Mouse (Mus musculus) intestine, postnatal 0 days (tissue): ENCODE data around the gene Pth2. TPM values are rescaled to one million over a fixed set of nuclear protein-coding genes. Genes with fewer than 3 reads are reported as not detected.

Experiments
- ATAC-seq: fragments of 200-750 bp; cut with Nextera tagmentation; 2 replicates; pipeline ENCODE4 v1.8.0; 2017; ENCODE audit warnings: mild to moderate bottlenecking, moderate TSS enrichment, moderate library complexity
- H3K27ac ChIP-seq: fragments of 300-500 bp; sonication (generic); 2 replicates; pipeline ENCODE4 v1.5.1; 2014; ENCODE audit warnings: mild to moderate bottlenecking, low read depth, low read length, moderate library complexity
- H3K27me3 ChIP-seq: fragments of 300-500 bp; sonication (generic); replicated peaks from 2 replicates; pipeline ENCODE4 v1.6.1; 2014; ENCODE audit warnings: low read length, mixed read lengths; ENCODE audit not compliant: control insufficient read depth, insufficient read depth
- H3K36me3 ChIP-seq: fragments of 300-500 bp; sonication (generic); 2 replicates; pipeline ENCODE4 v1.6.1; 2014; ENCODE audit warnings: mild to moderate bottlenecking, moderate library complexity; ENCODE audit not compliant: control insufficient read depth, insufficient read depth
- H3K4me1 ChIP-seq: fragments of 300-500 bp; sonication (generic); replicated peaks from 2 replicates; pipeline ENCODE4 v1.6.1; 2014; ENCODE audit warnings: antibody characterized with exemption, low read length, mixed read lengths; ENCODE audit not compliant: control insufficient read depth, insufficient read depth
- H3K4me2 ChIP-seq: fragments of 300-500 bp; sonication (generic); replicated peaks from 2 replicates; pipeline ENCODE4 v1.6.1; 2014; ENCODE audit warnings: low read depth, mild to moderate bottlenecking, moderate library complexity
- H3K4me3 ChIP-seq: fragments of 300-500 bp; sonication (generic); 2 replicates; pipeline ENCODE4 v1.5.1; 2014; ENCODE audit warnings: low read depth, low read length
- H3K9ac ChIP-seq: fragments of 300-500 bp; sonication (generic); 2 replicates; pipeline ENCODE4 v1.6.1; 2014; ENCODE audit warnings: mild to moderate bottlenecking, low read depth, low read length
- H3K9me3 ChIP-seq: fragments of 300-500 bp; sonication (generic); 2 replicates; pipeline ENCODE4 v1.6.1; 2016; ENCODE audit warnings: mixed run types; ENCODE audit not compliant: control insufficient read depth
- CTCF ChIP-seq: sonication (generic); IDR thresholded peaks from 2 replicates; pipeline ENCODE4 v1.5.1; 2016; ENCODE audit warnings: low read depth, mild to moderate bottlenecking, control low read depth, antibody characterized with exemption, moderate library complexity
- WGBS: fragments of 180-500 bp; shearing (Covaris S2); extraction: QIAGEN DNeasy Blood & Tissue Kit; methylation state at CpG from one replicate; pipeline ENCODE4 v1.1.7; 2014; 5-methylcytosine and 5-hydroxymethylcytosine counted together
- polyA plus RNA-seq: library from polyadenylated mRNA; unstranded; fragments of >200 nt; fragmentation: Nextera tagmentation; extraction: Ambion mirVana; gene quantifications from 2 replicates; pipeline ENCODE4 v1.2.1, GENCODE M21; 2015

The Pth2 gene
- polyA plus RNA-seq, 1 experiment from 2014 or later = not detected

- peaks cover 7% of the 10 kb centered on the region; the same call in 1 of the 2 replicates for H3K4me1 ChIP-seq
- H3K4me2 ChIP-seq = no peak overlapping the region
- peaks cover 1% of the 10 kb centered on the region; the same call in 1 of the 2 replicates for H3K27me3 ChIP-seq
- no peak overlapping the region for H3K9ac ChIP-seq
- no peak overlapping the region for H3K4me3 ChIP-seq
- no peak for TF ChIP-seq CTCF
- no peak for ATAC-seq
- H3K9me3 ChIP-seq = no peaks in the 10 kb centered on the region
- 88% methylated on average over 14 of the region's 14 CpGs for WGBS
- no peak overlapping the region for H3K27ac ChIP-seq
- H3K36me3 ChIP-seq = peaks cover 34% of the 10 kb centered on the region
These were observed 23.3 kb upstream of the Pth2 start for GRCm38 (mm10) chr7:45157459-45157858.

GRCm38 (mm10) chr7:45158991-45159390 lies 21.8 kb upstream of the Pth2 start:
- 90% methylated on average over 6 of the region's 6 CpGs for WGBS
- H3K9ac ChIP-seq = no peak overlapping the region
- no peak overlapping the region for H3K4me2 ChIP-seq
- no peak overlapping the region for H3K27ac ChIP-seq
- no peak overlapping the region for H3K4me3 ChIP-seq
- no peak for TF ChIP-seq CTCF
- H3K27me3 ChIP-seq = peaks cover 16% of the 10 kb centered on the region
- H3K9me3 ChIP-seq = no peaks in the 10 kb centered on the region
- ATAC-seq = no peak
- peaks cover 34% of the 10 kb centered on the region for H3K36me3 ChIP-seq
- peaks cover 7% of the 10 kb centered on the region; the same call in 1 of the 2 replicates for H3K4me1 ChIP-seq

- Histone ChIP-seq H3K4me3 (no peak overlapping the region), H3K9me3 (no peaks in the 10 kb centered on the region), H3K4me2 (no peak overlapping the region), H3K27ac (no peak overlapping the region), H3K4me1 (peaks cover 5% of the 10 kb centered on the region; the same call in 1 of the 2 replicates), H3K36me3 (peaks cover 34% of the 10 kb centered on the region), H3K9ac (no peak overlapping the region), H3K27me3 (peaks cover 30% of the 10 kb centered on the region)
- 89% methylated on average over 6 of the region's 6 CpGs for WGBS
- no peak for TF ChIP-seq CTCF
- ATAC-seq = no peak
These were observed 20.4 kb upstream of the Pth2 start for GRCm38 (mm10) chr7:45160316-45160800.

- no peak overlapping the region for H3K9ac ChIP-seq
- TF ChIP-seq CTCF = no peak
- no peak overlapping the region for H3K4me3 ChIP-seq
- H3K9me3 ChIP-seq = no peaks in the 10 kb centered on the region
- WGBS = 89% methylated on average over 3 of the region's 3 CpGs
- H3K4me1 ChIP-seq = peaks cover 5% of the 10 kb centered on the region; the same call in 1 of the 2 replicates
- H3K27ac ChIP-seq = no peak overlapping the region
- ATAC-seq = no peak
- peaks cover 35% of the 10 kb centered on the region for H3K27me3 ChIP-seq
- H3K4me2 ChIP-seq = no peak overlapping the region
- H3K36me3 ChIP-seq = peaks cover 34% of the 10 kb centered on the region
These were observed 19.9 kb upstream of the Pth2 start for GRCm38 (mm10) chr7:45160866-45161265.

- peak overlapping the region; percentile 71 for H3K4me2 ChIP-seq
- no peak overlapping the region for H3K27ac ChIP-seq
- H3K36me3 ChIP-seq = peaks cover 30% of the 10 kb centered on the region
- no peaks in the 10 kb centered on the region for H3K9me3 ChIP-seq
- ATAC-seq = peak; percentile 71
- 0 out of 2 replicates have a peak overlapping the region, but pooled peaks have one; percentile 7 for H3K9ac ChIP-seq
- TF ChIP-seq CTCF = peak; percentile 89
- 4% methylated on average over 35 of the region's 35 CpGs for WGBS
- H3K27me3 ChIP-seq = peaks cover 45% of the 10 kb centered on the region
- peak overlapping the region; percentile 36 for H3K4me3 ChIP-seq
- H3K4me1 ChIP-seq = peaks cover 5% of the 10 kb centered on the region; the same call in 1 of the 2 replicates
These were observed 19.0 kb upstream of the Pth2 start for GRCm38 (mm10) chr7:45161612-45162473.

GRCm38 (mm10) chr7:45162551-45162950 lies 18.2 kb upstream of the Pth2 start:
- Histone ChIP-seq H3K4me2 (peak overlapping the region; percentile 71), H3K4me3 (peak overlapping the region; percentile 36), H3K36me3 (peaks cover 28% of the 10 kb centered on the region), H3K9me3 (no peaks in the 10 kb centered on the region), H3K9ac (0 out of 2 replicates have a peak overlapping the region, but pooled peaks have one; percentile 7), H3K27me3 (peaks cover 50% of the 10 kb centered on the region), H3K27ac (no peak overlapping the region), H3K4me1 (peaks cover 5% of the 10 kb centered on the region; the same call in 1 of the 2 replicates)
- 25% methylated on average over 6 of the region's 6 CpGs for WGBS
- no peak for TF ChIP-seq CTCF
- no peak for ATAC-seq
